Mouse (Mus musculus): ENCODE results near the gene Mycl.

GRCm38 (mm10) chr4:122976885-122977284 lies 18.6 kb upstream of the Mycl start:
- TF ChIP-seq POLR2A (IDR thresholded peaks at IDR 0.05; ENCODE audit: borderline replicate concordance, extremely low read depth, low read depth, low read length) (no peak), CTCF (IDR thresholded peaks at IDR 0.05; ENCODE audit: insufficient read depth, low read length) (no peak)

Data from lung, adult 2 months (tissue).